Mouse (Mus musculus): ENCODE data around the gene Tmem109. TPM values are rescaled to one million over a fixed set of nuclear protein-coding genes. Genes with fewer than 3 reads are reported as not detected.

Gene Tmem109
- total and polyA plus RNA-seq, 3 experiments, result 101 to 160 (median 109) TPM

- H3K27ac ChIP-seq, result peak overlapping the region; percentile 94
- H3K9ac ChIP-seq (ENCODE audit: low read depth, low read length), result no peak overlapping the region; the same call in 1 of the 2 replicates
- intact Hi-C loops (cut with DNase I), result loop anchor here (5.0 kb wide), 1 partner anchor 163 kb away; no protein-coding TSS in a partner anchor
- peak; percentile 66 to 75 for DNase-seq
- TF ChIP-seq POLR2A (IDR thresholded peaks at IDR 0.05; ENCODE audit: insufficient read depth, low read depth, low read length) (no peak), CTCF (IDR thresholded peaks at IDR 0.05) (peak; percentile 72), EP300 (IDR thresholded peaks at IDR 0.05; ENCODE audit: insufficient read depth, low read depth, low read length) (0 out of 2 replicates have a peak, but pooled peaks have one; percentile 35)
- peaks cover 12% of the 10 kb centered on the region for H3K4me1 ChIP-seq (ENCODE audit: control insufficient read depth, insufficient read depth, low read length)
- H3K27me3 ChIP-seq (ENCODE audit: control insufficient read depth, insufficient read depth, low read length), result no peaks in the 10 kb centered on the region
- peak overlapping the region; percentile 70 for H3K4me3 ChIP-seq
- H3K79me2 ChIP-seq (replicated peaks; ENCODE audit: control insufficient read depth, insufficient read depth, low read length), result peaks cover 3% of the 10 kb centered on the region; the same call in 1 of the 2 replicates
- H3K36me3 ChIP-seq (ENCODE audit: control insufficient read depth, insufficient read depth, low read length), result peaks cover 2% of the 10 kb centered on the region
- WGBS, result 19% methylated on average over 7 of the region's 7 CpGs
Measured at GRCm38 (mm10) chr19:10880085-10880974, 1.5 kb downstream of the Tmem109 start.

- Histone ChIP-seq H3K9ac (ENCODE audit: low read depth, low read length) (no peak overlapping the region), H3K4me3 (no peak overlapping the region), H3K4me1 (ENCODE audit: control insufficient read depth, insufficient read depth, low read length) (peaks cover 12% of the 10 kb centered on the region), H3K79me2 (replicated peaks; ENCODE audit: control insufficient read depth, insufficient read depth, low read length) (peaks cover 3% of the 10 kb centered on the region; the same call in 1 of the 2 replicates), H3K27ac (no peak overlapping the region), H3K36me3 (ENCODE audit: control insufficient read depth, insufficient read depth, low read length) (peaks cover 2% of the 10 kb centered on the region), H3K27me3 (ENCODE audit: control insufficient read depth, insufficient read depth, low read length) (no peaks in the 10 kb centered on the region)
- DNase-seq, result no peak
- no peak for TF ChIP-seq POLR2A (IDR thresholded peaks at IDR 0.05; ENCODE audit: insufficient read depth, low read depth, low read length)
- TF ChIP-seq EP300 (IDR thresholded peaks at IDR 0.05; ENCODE audit: insufficient read depth, low read depth, low read length), result no peak
- TF ChIP-seq CTCF (IDR thresholded peaks at IDR 0.05), result no peak
- intact Hi-C loops (cut with DNase I), result loop anchor here (5.0 kb wide), 1 partner anchor 739 kb away; no protein-coding TSS in a partner anchor
- WGBS, result 72% methylated on average over 7 of the region's 7 CpGs
Measured at GRCm38 (mm10) chr19:10878201-10878837, 3.5 kb downstream of the Tmem109 start.

- intact Hi-C loops (cut with DNase I), result no loop called here
- no peaks in the 10 kb centered on the region; the same call in 1 of the 2 replicates for H3K79me2 ChIP-seq (replicated peaks; ENCODE audit: control insufficient read depth, insufficient read depth, low read length)
- no peak for DNase-seq
- H3K27me3 ChIP-seq (ENCODE audit: control insufficient read depth, insufficient read depth, low read length), result no peaks in the 10 kb centered on the region
- H3K36me3 ChIP-seq (ENCODE audit: control insufficient read depth, insufficient read depth, low read length), result no peaks in the 10 kb centered on the region; the same call in 1 of the 2 replicates
- no peak overlapping the region for H3K4me3 ChIP-seq
- no peak overlapping the region for H3K27ac ChIP-seq
- peaks cover 5% of the 10 kb centered on the region for H3K4me1 ChIP-seq (ENCODE audit: control insufficient read depth, insufficient read depth, low read length)
- H3K9ac ChIP-seq (ENCODE audit: low read depth, low read length), result no peak overlapping the region
- TF ChIP-seq CTCF (IDR thresholded peaks at IDR 0.05), result no peak
- TF ChIP-seq EP300 (IDR thresholded peaks at IDR 0.05; ENCODE audit: insufficient read depth, low read depth, low read length), result no peak
- no peak for TF ChIP-seq POLR2A (IDR thresholded peaks at IDR 0.05; ENCODE audit: insufficient read depth, low read depth, low read length)
- 80% methylated on average over 14 of the region's 14 CpGs for WGBS
Measured at GRCm38 (mm10) chr19:10871328-10871961, 10.4 kb downstream of the Tmem109 start.

DNA sequence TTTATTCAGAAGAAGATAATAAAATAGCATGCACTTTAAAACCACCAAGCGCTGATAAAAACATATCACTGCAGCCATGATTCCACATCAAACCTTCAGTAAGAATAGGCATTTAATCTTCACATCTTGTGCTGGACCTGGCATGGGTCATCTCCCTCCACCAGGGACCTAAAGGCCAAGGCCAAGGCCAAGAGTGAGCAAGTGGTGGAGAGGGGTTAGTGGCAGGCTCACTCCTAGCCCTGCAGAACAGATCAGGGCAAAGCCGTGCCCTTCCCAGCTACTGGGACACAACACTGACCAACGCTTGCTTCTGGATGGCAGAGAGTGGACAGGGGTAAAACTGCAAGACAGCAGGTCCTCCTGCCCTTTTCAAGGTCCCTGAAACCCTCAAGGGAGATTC, 11.1 kb downstream of the Tmem109 start:
- Histone ChIP-seq H3K27ac (no peak overlapping the region), H3K36me3 (ENCODE audit: control insufficient read depth, insufficient read depth, low read length) (no peaks in the 10 kb centered on the region; the same call in 1 of the 2 replicates)

DNA sequence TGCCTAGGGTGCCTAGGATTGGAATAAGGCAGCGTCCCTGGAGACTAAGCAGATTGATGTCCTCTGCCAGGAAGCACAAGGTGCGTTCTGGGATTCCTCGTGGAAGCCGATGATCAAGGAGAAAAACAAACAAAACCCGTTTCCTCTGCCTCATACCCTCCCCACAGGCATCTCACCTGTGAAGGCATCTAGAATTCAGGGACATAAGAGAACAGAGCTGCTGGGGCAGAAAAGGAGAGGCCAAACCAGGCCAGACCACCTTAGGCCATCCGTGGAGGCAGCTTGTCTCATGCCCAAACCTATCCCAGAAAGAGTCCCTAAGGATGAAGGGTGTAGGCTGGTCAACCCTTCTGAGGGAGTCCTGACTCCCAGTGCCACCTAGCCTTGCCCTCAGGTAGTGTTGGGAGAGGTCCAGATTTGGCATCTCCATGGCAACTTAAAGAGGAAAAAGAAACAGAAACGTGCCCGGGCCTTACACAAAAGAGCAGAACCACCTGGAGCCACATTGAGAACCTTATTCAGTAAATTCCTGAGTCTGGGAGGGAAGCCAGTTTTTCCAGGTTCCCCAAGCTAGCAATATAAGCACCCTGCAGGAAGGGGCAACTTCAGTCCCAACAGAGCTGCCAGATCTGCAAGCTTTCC, 11.8 kb downstream of the Tmem109 start, which contains the start of gene Tmem132a:
Tmem132a (minus strand) TSS at position 55 of the 642 bp plus-strand sequence.
- Histone ChIP-seq H3K27ac (peak within 1 kb of the TSS; percentile 77; the same call in 1 of the 2 replicates), H3K36me3 (ENCODE audit: control insufficient read depth, insufficient read depth, low read length) (no peaks in the 10 kb centered on the region)
- 10% methylated on average over 8 of the region's 8 CpGs for WGBS

More for the DNA sequence above, 11.1 kb downstream of the Tmem109 start:
- Histone ChIP-seq H3K79me2 (replicated peaks; ENCODE audit: control insufficient read depth, insufficient read depth, low read length) (no peaks in the 10 kb centered on the region; the same call in 1 of the 2 replicates), H3K4me1 (ENCODE audit: control insufficient read depth, insufficient read depth, low read length) (peaks cover 5% of the 10 kb centered on the region), H3K4me3 (no peak overlapping the region), H3K9ac (ENCODE audit: low read depth, low read length) (no peak overlapping the region), H3K27me3 (ENCODE audit: control insufficient read depth, insufficient read depth, low read length) (no peaks in the 10 kb centered on the region)
- no peak for TF ChIP-seq CTCF (IDR thresholded peaks at IDR 0.05)
- no peak for TF ChIP-seq EP300 (IDR thresholded peaks at IDR 0.05; ENCODE audit: insufficient read depth, low read depth, low read length)
- TF ChIP-seq POLR2A (IDR thresholded peaks at IDR 0.05; ENCODE audit: insufficient read depth, low read depth, low read length), result no peak
- no peak for DNase-seq
- 90% methylated on average over 3 of the region's 3 CpGs for WGBS
- intact Hi-C loops (cut with DNase I), result no loop called here

More for the DNA sequence above, 11.8 kb downstream of the Tmem109 start, which contains the start of gene Tmem132a:
- intact Hi-C loops (cut with DNase I), result no loop called here
- peak within 1 kb of the TSS; percentile 80 for H3K9ac ChIP-seq (ENCODE audit: low read depth, low read length)
- peak within 1 kb of the TSS; percentile 86 for H3K4me3 ChIP-seq
- TF ChIP-seq POLR2A (IDR thresholded peaks at IDR 0.05; ENCODE audit: insufficient read depth, low read depth, low read length) (no peak), EP300 (IDR thresholded peaks at IDR 0.05; ENCODE audit: insufficient read depth, low read depth, low read length) (no peak), CTCF (IDR thresholded peaks at IDR 0.05) (no peak)
- peaks cover 5% of the 10 kb centered on the region for H3K4me1 ChIP-seq (ENCODE audit: control insufficient read depth, insufficient read depth, low read length)
- DNase-seq, result no peak
- no peaks in the 10 kb centered on the region for H3K79me2 ChIP-seq (replicated peaks; ENCODE audit: control insufficient read depth, insufficient read depth, low read length)
- H3K27me3 ChIP-seq (ENCODE audit: control insufficient read depth, insufficient read depth, low read length), result no peaks in the 10 kb centered on the region
